Mouse (Mus musculus): ENCODE measurements at regions not wholly inside any gene's neighbourhood (a gene's known extent, or its start where the extent isn't known, plus 50 kb on each side); places are given as distances from the start of the nearest gene placed in this dataset.

GRCm38 (mm10) chr15:36403336-36404119 is 604.0 kb downstream of the Zfp706 start:
- ATAC-seq: no peak
- no peak overlapping the region for H3K4me2 ChIP-seq (ENCODE audit: low read length)
- no peaks in the 10 kb centered on the region for H3K27me3 ChIP-seq (replicated peaks; ENCODE audit: control insufficient read depth, insufficient read depth, low read length)
- H3K27ac ChIP-seq (ENCODE audit: low read length): no peak overlapping the region
- no peaks in the 10 kb centered on the region for H3K36me3 ChIP-seq (ENCODE audit: control insufficient read depth, insufficient read depth)
- H3K9me3 ChIP-seq (ENCODE audit: control insufficient read depth, low read length): no peaks in the 10 kb centered on the region
- peaks cover 18% of the 10 kb centered on the region for H3K4me1 ChIP-seq (replicated peaks; ENCODE audit: control insufficient read depth, insufficient read depth, low read length)
- no peak overlapping the region for H3K9ac ChIP-seq (replicated peaks; ENCODE audit: low read depth, low read length)
- 85% methylated on average over 6 of the region's 6 CpGs for WGBS
- H3K4me3 ChIP-seq (replicated peaks; ENCODE audit: low read length): no peak overlapping the region

- Histone ChIP-seq H3K27ac (ENCODE audit: low read length) (no peak overlapping the region), H3K36me3 (ENCODE audit: control insufficient read depth, insufficient read depth) (no peaks in the 10 kb centered on the region), H3K9ac (replicated peaks; ENCODE audit: low read depth, low read length) (no peak overlapping the region), H3K4me2 (ENCODE audit: low read length) (no peak overlapping the region), H3K4me1 (replicated peaks; ENCODE audit: control insufficient read depth, insufficient read depth, low read length) (peaks cover 18% of the 10 kb centered on the region), H3K9me3 (ENCODE audit: control insufficient read depth, low read length) (no peaks in the 10 kb centered on the region), H3K4me3 (replicated peaks; ENCODE audit: low read length) (no peak overlapping the region), H3K27me3 (replicated peaks; ENCODE audit: control insufficient read depth, insufficient read depth, low read length) (no peaks in the 10 kb centered on the region)
- no peak for ATAC-seq
- 90% methylated on average over 1 of the region's 1 CpGs for WGBS
Measured at GRCm38 (mm10) chr15:36402051-36402450, 605.5 kb downstream of the Zfp706 start.

GRCm38 (mm10) chr15:36400311-36400840 is 607.2 kb downstream of the Zfp706 start:
- 0 out of 2 replicates have a peak, but pooled peaks have one; percentile 24 for ATAC-seq
- H3K27ac ChIP-seq (ENCODE audit: low read length): no peak overlapping the region
- H3K4me1 ChIP-seq (replicated peaks; ENCODE audit: control insufficient read depth, insufficient read depth, low read length): peaks cover 18% of the 10 kb centered on the region
- H3K9ac ChIP-seq (replicated peaks; ENCODE audit: low read depth, low read length): no peak overlapping the region
- H3K4me3 ChIP-seq (replicated peaks; ENCODE audit: low read length): no peak overlapping the region
- no peaks in the 10 kb centered on the region for H3K27me3 ChIP-seq (replicated peaks; ENCODE audit: control insufficient read depth, insufficient read depth, low read length)
- no peaks in the 10 kb centered on the region for H3K36me3 ChIP-seq (ENCODE audit: control insufficient read depth, insufficient read depth)
- 31% methylated on average over 9 of the region's 9 CpGs for WGBS
- H3K4me2 ChIP-seq (ENCODE audit: low read length): no peak overlapping the region
- H3K9me3 ChIP-seq (ENCODE audit: control insufficient read depth, low read length): no peaks in the 10 kb centered on the region

- no peaks in the 10 kb centered on the region for H3K27me3 ChIP-seq (replicated peaks; ENCODE audit: control insufficient read depth, insufficient read depth, low read length)
- 0 out of 2 replicates have a peak, but pooled peaks have one; percentile 43 for ATAC-seq
- WGBS: 34% methylated on average over 7 of the region's 7 CpGs
- H3K4me1 ChIP-seq (replicated peaks; ENCODE audit: control insufficient read depth, insufficient read depth, low read length): peaks cover 18% of the 10 kb centered on the region
- H3K9me3 ChIP-seq (ENCODE audit: control insufficient read depth, low read length): no peaks in the 10 kb centered on the region
- H3K27ac ChIP-seq (ENCODE audit: low read length): no peak overlapping the region
- no peak overlapping the region for H3K4me2 ChIP-seq (ENCODE audit: low read length)
- H3K4me3 ChIP-seq (replicated peaks; ENCODE audit: low read length): no peak overlapping the region
- H3K9ac ChIP-seq (replicated peaks; ENCODE audit: low read depth, low read length): no peak overlapping the region
- no peaks in the 10 kb centered on the region for H3K36me3 ChIP-seq (ENCODE audit: control insufficient read depth, insufficient read depth)
Measured at GRCm38 (mm10) chr15:36399355-36400012, 608.1 kb downstream of the Zfp706 start.

GRCm38 (mm10) chr15:36398099-36398982 is 609.2 kb downstream of the Zfp706 start:
- no peaks in the 10 kb centered on the region for H3K36me3 ChIP-seq (ENCODE audit: control insufficient read depth, insufficient read depth)

GRCm38 (mm10) chr15:36396791-36397190 is 610.8 kb downstream of the Zfp706 start:
- 88% methylated on average over 6 of the region's 6 CpGs for WGBS
- no peaks in the 10 kb centered on the region for H3K27me3 ChIP-seq (replicated peaks; ENCODE audit: control insufficient read depth, insufficient read depth, low read length)
- peaks cover 18% of the 10 kb centered on the region for H3K4me1 ChIP-seq (replicated peaks; ENCODE audit: control insufficient read depth, insufficient read depth, low read length)
- H3K27ac ChIP-seq (ENCODE audit: low read length): no peak overlapping the region
- no peak overlapping the region for H3K9ac ChIP-seq (replicated peaks; ENCODE audit: low read depth, low read length)
- no peak for ATAC-seq
- H3K4me2 ChIP-seq (ENCODE audit: low read length): no peak overlapping the region
- no peak overlapping the region for H3K4me3 ChIP-seq (replicated peaks; ENCODE audit: low read length)
- no peaks in the 10 kb centered on the region for H3K36me3 ChIP-seq (ENCODE audit: control insufficient read depth, insufficient read depth)
- no peaks in the 10 kb centered on the region for H3K9me3 ChIP-seq (ENCODE audit: control insufficient read depth, low read length)

More at GRCm38 (mm10) chr15:36398099-36398982, 609.2 kb downstream of the Zfp706 start:
- H3K4me1 ChIP-seq (replicated peaks; ENCODE audit: control insufficient read depth, insufficient read depth, low read length): peaks cover 18% of the 10 kb centered on the region
- H3K27me3 ChIP-seq (replicated peaks; ENCODE audit: control insufficient read depth, insufficient read depth, low read length): no peaks in the 10 kb centered on the region
- no peak overlapping the region for H3K27ac ChIP-seq (ENCODE audit: low read length)
- no peak overlapping the region for H3K4me3 ChIP-seq (replicated peaks; ENCODE audit: low read length)
- no peak overlapping the region for H3K4me2 ChIP-seq (ENCODE audit: low read length)
- no peak overlapping the region for H3K9ac ChIP-seq (replicated peaks; ENCODE audit: low read depth, low read length)
- peak; percentile 64 for ATAC-seq
- H3K9me3 ChIP-seq (ENCODE audit: control insufficient read depth, low read length): no peaks in the 10 kb centered on the region
- WGBS: 62% methylated on average over 9 of the region's 9 CpGs

GRCm38 (mm10) chr15:36396245-36396644 is 611.3 kb downstream of the Zfp706 start:
- no peak overlapping the region for H3K9ac ChIP-seq (replicated peaks; ENCODE audit: low read depth, low read length)
- H3K4me3 ChIP-seq (replicated peaks; ENCODE audit: low read length): no peak overlapping the region
- H3K4me2 ChIP-seq (ENCODE audit: low read length): no peak overlapping the region
- no peaks in the 10 kb centered on the region for H3K36me3 ChIP-seq (ENCODE audit: control insufficient read depth, insufficient read depth)
- no peaks in the 10 kb centered on the region for H3K9me3 ChIP-seq (ENCODE audit: control insufficient read depth, low read length)
- no peak overlapping the region for H3K27ac ChIP-seq (ENCODE audit: low read length)
- H3K4me1 ChIP-seq (replicated peaks; ENCODE audit: control insufficient read depth, insufficient read depth, low read length): peaks cover 18% of the 10 kb centered on the region
- ATAC-seq: no peak
- H3K27me3 ChIP-seq (replicated peaks; ENCODE audit: control insufficient read depth, insufficient read depth, low read length): no peaks in the 10 kb centered on the region
- WGBS: 65% methylated on average over 2 of the region's 2 CpGs

GRCm38 (mm10) chr15:36395672-36396050 is 611.9 kb downstream of the Zfp706 start:
- 72% methylated on average over 4 of the region's 4 CpGs for WGBS
- Histone ChIP-seq H3K9ac (replicated peaks; ENCODE audit: low read depth, low read length) (no peak overlapping the region), H3K36me3 (ENCODE audit: control insufficient read depth, insufficient read depth) (no peaks in the 10 kb centered on the region), H3K27me3 (replicated peaks; ENCODE audit: control insufficient read depth, insufficient read depth, low read length) (no peaks in the 10 kb centered on the region), H3K9me3 (ENCODE audit: control insufficient read depth, low read length) (no peaks in the 10 kb centered on the region), H3K4me1 (replicated peaks; ENCODE audit: control insufficient read depth, insufficient read depth, low read length) (peaks cover 18% of the 10 kb centered on the region), H3K27ac (ENCODE audit: low read length) (no peak overlapping the region), H3K4me3 (replicated peaks; ENCODE audit: low read length) (no peak overlapping the region), H3K4me2 (ENCODE audit: low read length) (no peak overlapping the region)
- ATAC-seq: no peak
